Mouse (Mus musculus): ENCODE data around the gene S1pr2. TPM values are rescaled to one million over a fixed set of nuclear protein-coding genes. Genes with fewer than 3 reads are reported as not detected.

The S1pr2 gene
- total and polyA plus RNA-seq, 3 experiments: 1.3 to 3.2 (median 2.0) TPM

DNA sequence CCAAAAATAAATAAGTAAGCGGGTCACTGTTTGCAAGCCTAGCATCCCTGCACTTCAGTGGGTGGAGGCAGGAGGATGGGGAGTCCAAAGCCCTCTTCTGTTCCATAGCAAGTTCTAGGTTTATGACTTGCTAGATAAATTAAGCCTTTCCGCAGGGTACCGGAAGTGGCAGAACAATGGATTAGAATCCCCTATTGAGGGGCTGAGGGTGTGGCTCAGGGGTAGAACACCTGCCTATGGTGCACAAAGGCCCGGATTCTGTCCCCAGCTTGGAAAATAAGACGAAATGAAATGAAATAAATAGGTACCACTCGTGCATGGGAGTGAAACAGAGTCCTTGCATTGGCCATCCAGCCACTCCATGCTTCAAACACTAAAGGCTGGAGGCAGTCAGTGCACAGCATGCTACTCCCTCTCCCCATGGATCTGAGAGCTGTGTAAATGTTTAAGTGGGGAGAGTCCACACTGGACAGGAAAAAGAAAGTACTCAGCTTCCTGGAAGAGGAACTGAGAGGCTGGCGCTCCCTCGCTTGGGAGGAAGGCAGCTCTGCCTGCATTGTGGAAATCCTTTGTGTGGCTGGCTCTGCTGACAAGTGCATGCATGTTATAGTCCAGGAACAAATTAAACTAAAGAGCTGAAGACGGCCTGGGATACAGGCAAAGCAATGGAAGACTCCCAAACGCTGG, 2.0 kb upstream of the S1pr2 start:
- no peak overlapping the region for H3K9ac ChIP-seq (ENCODE audit: insufficient read depth, low read depth)
- H3K9me3 ChIP-seq (replicated peaks; ENCODE audit: low read length): no peaks in the 10 kb centered on the region
- peaks cover 0 to under 1% of the 10 kb centered on the region in 2 experiments for H3K36me3 ChIP-seq (replicated peaks in 1 of 2; ENCODE audit: control insufficient read depth in 1 of 2, insufficient read depth in 1 of 2, low read length in 1 of 2)
- dilution Hi-C loops (cut with MboI; ENCODE audit: extremely low pct_ligation_motif_present, extremely low pct_unique_long_range_greater_than_20kb, low sequenced_read_pairs) (no loop called here), in situ Hi-C loops (cut with MboI; ENCODE audit: low pct_ligation_motif_present, low pct_unique_long_range_greater_than_20kb, low sequenced_read_pairs) (no loop called here)
- H3K4me2 ChIP-seq (ENCODE audit: insufficient read depth, low read depth, poor library complexity, severe bottlenecking): no peak overlapping the region
- H3K79me2 ChIP-seq (replicated peaks; ENCODE audit: control insufficient read depth, extremely low read depth, insufficient read depth, poor library complexity, severe bottlenecking): no peaks in the 10 kb centered on the region
- no peak overlapping the region for H3K4me3 ChIP-seq (replicated peaks in 1 of 3; ENCODE audit: low read depth in 2 of 3, low read length in 2 of 3, poor library complexity in 1 of 3)
- H3K27me3 ChIP-seq (replicated peaks): peaks cover 5% of the 10 kb centered on the region
- TF ChIP-seq ETS1 (conservative IDR thresholded peaks at IDR 0.05; ENCODE audit: low read depth, low read length) (no peak), RCOR1 (conservative IDR thresholded peaks at IDR 0.05; ENCODE audit: low read depth, low read length) (no peak), SMC3 (IDR thresholded peaks at IDR 0.05; ENCODE audit: low read depth, low read length) (no peak), PAX5 (IDR thresholded peaks at IDR 0.05; ENCODE audit: low read length) (no peak), CTCF (conservative IDR thresholded peaks at IDR 0.05 in 1 of 2, IDR thresholded peaks at IDR 0.05 in 1 of 2; ENCODE audit: low read depth in 2 of 2, low read length in 2 of 2) (no peak), POLR2AphosphoS2 (IDR thresholded peaks at IDR 0.05; ENCODE audit: low read depth, low read length) (no peak), TCF12 (IDR thresholded peaks at IDR 0.05; ENCODE audit: low read depth, low read length) (no peak), IRF4 (IDR thresholded peaks at IDR 0.05; ENCODE audit: low read depth, low read length) (no peak), TBP (conservative IDR thresholded peaks at IDR 0.05; ENCODE audit: low read depth, low read length) (no peak), NRF1 (IDR thresholded peaks at IDR 0.05; ENCODE audit: low read depth, low read length) (no peak), MEF2A (IDR thresholded peaks at IDR 0.05; ENCODE audit: borderline replicate concordance, low read depth, low read length) (no peak)
- DNase-seq (ENCODE audit: extremely low read depth): no peak
- H3K4me1 ChIP-seq (ENCODE audit: control insufficient read depth in 1 of 2, insufficient read depth in 2 of 2): peaks cover 17 to 55% of the 10 kb centered on the region in 2 experiments
- H3K27ac ChIP-seq (ENCODE audit: insufficient read depth, low read depth): no peak overlapping the region

DNA sequence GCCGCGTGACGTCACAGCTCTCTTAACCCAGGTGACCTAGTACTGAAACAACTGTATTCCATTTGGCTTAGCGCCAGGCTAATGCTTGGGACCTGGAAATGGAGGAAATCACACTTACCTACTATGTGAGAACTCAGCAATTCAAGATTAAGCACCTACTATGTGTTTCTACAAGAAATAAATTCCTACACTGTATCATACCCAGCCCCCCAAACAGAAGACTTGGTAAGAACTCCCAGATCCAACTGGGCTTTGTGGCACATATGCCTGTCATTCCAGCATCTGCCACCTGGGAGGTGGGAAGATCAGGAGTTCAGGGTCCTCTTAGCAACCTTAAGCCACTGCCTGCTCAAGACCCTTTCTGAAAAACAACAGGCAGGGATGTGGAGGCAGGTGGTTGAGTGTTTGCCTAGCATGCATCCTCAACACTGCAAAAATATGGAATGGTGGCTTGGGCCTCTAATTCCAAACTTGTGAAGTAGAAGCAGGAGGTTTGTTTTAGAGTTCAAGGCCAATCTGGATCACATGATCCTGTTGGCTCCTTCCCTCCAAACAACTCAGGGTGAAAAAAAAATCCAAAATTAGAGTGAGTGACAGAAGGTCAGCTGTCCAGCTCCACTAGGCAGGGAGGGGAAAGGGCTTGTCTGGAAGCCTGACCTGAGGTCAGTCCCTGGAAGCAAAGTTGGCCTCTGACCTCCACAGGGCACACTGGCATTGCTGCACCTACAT, 544 bp upstream of the S1pr2 start:
- in situ Hi-C loops (cut with MboI; ENCODE audit: low pct_ligation_motif_present, low pct_unique_long_range_greater_than_20kb, low sequenced_read_pairs): no loop called here
- no peak overlapping the region for H3K4me2 ChIP-seq (ENCODE audit: insufficient read depth, low read depth, poor library complexity, severe bottlenecking)
- H3K36me3 ChIP-seq (replicated peaks in 1 of 2; ENCODE audit: control insufficient read depth in 1 of 2, insufficient read depth in 1 of 2, low read length in 1 of 2): peaks cover 0 to 3% of the 10 kb centered on the region in 2 experiments
- H3K79me2 ChIP-seq (replicated peaks; ENCODE audit: control insufficient read depth, extremely low read depth, insufficient read depth, poor library complexity, severe bottlenecking): no peaks in the 10 kb centered on the region
- peaks cover 4% of the 10 kb centered on the region for H3K27me3 ChIP-seq (replicated peaks)
- dilution Hi-C loops (cut with MboI; ENCODE audit: extremely low pct_ligation_motif_present, extremely low pct_unique_long_range_greater_than_20kb, low sequenced_read_pairs): no loop called here
- H3K27ac ChIP-seq (ENCODE audit: insufficient read depth, low read depth): no peak overlapping the region
- peaks cover 16 to 40% of the 10 kb centered on the region in 2 experiments for H3K4me1 ChIP-seq (ENCODE audit: control insufficient read depth in 1 of 2, insufficient read depth in 2 of 2)
- no peak for DNase-seq (ENCODE audit: extremely low read depth)
- H3K9ac ChIP-seq (ENCODE audit: insufficient read depth, low read depth): no peak overlapping the region
- H3K4me3 ChIP-seq (replicated peaks in 1 of 3; ENCODE audit: low read depth in 2 of 3, low read length in 2 of 3, poor library complexity in 1 of 3): peak overlapping the region; percentile 74 to 79 (median 77)
- no peaks in the 10 kb centered on the region for H3K9me3 ChIP-seq (replicated peaks; ENCODE audit: low read length)
- 0 out of 2 replicates have a peak, but pooled peaks have one; percentile 22 for TF ChIP-seq NRF1 (IDR thresholded peaks at IDR 0.05; ENCODE audit: low read depth, low read length)
- 0 out of 2 replicates have a peak, but pooled peaks have one; percentile 1 for TF ChIP-seq EP300 (IDR thresholded peaks at IDR 0.05; ENCODE audit: low read length)
- TF ChIP-seq RAD21 (IDR thresholded peaks at IDR 0.05; ENCODE audit: low read depth, low read length): no peak; the same call in 1 of the 2 replicates
- TF ChIP-seq ZKSCAN1 (IDR thresholded peaks at IDR 0.05; ENCODE audit: borderline replicate concordance, low read depth, low read length): peak; percentile 85
